Mouse (Mus musculus): ENCODE data around the gene Dytn.
A peak's percentile ranks its signal among the peaks of the same experiment; 100 is the strongest.
"Not testable (repeated sequence)": the region's sequence is repeated elsewhere in the genome, so short reads cannot be mapped to it uniquely, and the experiment has no call there.

The Dytn gene

GRCm38 (mm10) chr1:63686827-63687226 is at the start of gene Dytn:
TSS of gene Dytn (minus strand) at chr1:63686927.
- no peak for DNase-seq (ENCODE audit: low read depth, low spot score)

- peak; percentile 90 for DNase-seq (ENCODE audit: low read depth, low spot score)
Observed at GRCm38 (mm10) chr1:63730240-63730771, 43.6 kb upstream of the Dytn start, which contains the start of the genes Mdh1b and Fastkd2. TSS of gene Mdh1b (minus strand) at chr1:63730318. TSS of gene Fastkd2 (plus strand) at chr1:63730614.

- DNase-seq (ENCODE audit: low read depth, low spot score) = no peak
Observed at GRCm38 (mm10) chr1:63729796-63730195, 43.1 kb upstream of the Dytn start.

- DNase-seq (ENCODE audit: low read depth, low spot score) = no peak
Observed at GRCm38 (mm10) chr1:63720161-63720560, 33.4 kb upstream of the Dytn start.

- no peak for DNase-seq (ENCODE audit: low read depth, low spot score)
Observed at GRCm38 (mm10) chr1:63708876-63709275, 22.1 kb upstream of the Dytn start.

- no peak for DNase-seq (ENCODE audit: low read depth, low spot score)
Observed at GRCm38 (mm10) chr1:63705733-63706132, 19.0 kb upstream of the Dytn start.

- no peak for DNase-seq (ENCODE audit: low read depth, low spot score)
Observed at GRCm38 (mm10) chr1:63696861-63697260, 10.1 kb upstream of the Dytn start.

GRCm38 (mm10) chr1:63675975-63676374 is 10.8 kb downstream of the Dytn start:
- no peak for DNase-seq (ENCODE audit: low read depth, low spot score)

GRCm38 (mm10) chr1:63668852-63669160 is 17.9 kb downstream of the Dytn start:
- peak; percentile 73 for DNase-seq (ENCODE audit: low read depth, low spot score)

GRCm38 (mm10) chr1:63667949-63668851 is 18.5 kb downstream of the Dytn start:
- DNase-seq (ENCODE audit: low read depth, low spot score) = no peak

GRCm38 (mm10) chr1:63667201-63667948 is 19.4 kb downstream of the Dytn start:
- DNase-seq (ENCODE audit: low read depth, low spot score) = no peak

- no peak for DNase-seq (ENCODE audit: low read depth, low spot score)
Observed at GRCm38 (mm10) chr1:63666089-63666488, 20.6 kb downstream of the Dytn start.

GRCm38 (mm10) chr1:63659591-63659990 is 27.1 kb downstream of the Dytn start:
- DNase-seq (ENCODE audit: low read depth, low spot score) = peak; percentile 87

- DNase-seq (ENCODE audit: low read depth, low spot score) = peak; percentile 90
Observed at GRCm38 (mm10) chr1:63658016-63658415, 28.7 kb downstream of the Dytn start.

GRCm38 (mm10) chr1:63639921-63640320 is 46.8 kb downstream of the Dytn start:
- DNase-seq (ENCODE audit: low read depth, low spot score) = no peak

GRCm38 (mm10) chr1:63630390-63630789 is 56.3 kb downstream of the Dytn start:
- not testable (repeated sequence) for DNase-seq (ENCODE audit: low read depth, low spot score)

GRCm38 (mm10) chr1:63628211-63628610 is 58.5 kb downstream of the Dytn start:
- peak; percentile 27 for DNase-seq (ENCODE audit: low read depth, low spot score)

- no peak for DNase-seq (ENCODE audit: low read depth, low spot score)
Observed at GRCm38 (mm10) chr1:63615668-63616067, 71.1 kb downstream of the Dytn start, which contains the start of gene Gm39653. TSS of gene Gm39653 (plus strand) at chr1:63615968.

- peak; percentile 78 for DNase-seq (ENCODE audit: low read depth, low spot score)
Observed at GRCm38 (mm10) chr1:63614594-63614993, 72.1 kb downstream of the Dytn start.

- DNase-seq (ENCODE audit: low read depth, low spot score) = no peak
Observed at GRCm38 (mm10) chr1:63609613-63610012, 77.1 kb downstream of the Dytn start.

- no peak for DNase-seq (ENCODE audit: low read depth, low spot score)
Observed at GRCm38 (mm10) chr1:63603870-63604500, 82.7 kb downstream of the Dytn start.

- DNase-seq (ENCODE audit: low read depth, low spot score) = no peak
Observed at GRCm38 (mm10) chr1:63586869-63587268, 99.9 kb downstream of the Dytn start.
